Mouse (Mus musculus) 416B (cell line): ENCODE data around the gene Samd1.

Source experiments
- DNase-seq: peaks from one replicate; pipeline ENCODE4 v3.0.0; 2011; ENCODE audit warnings: low read depth

Gene Samd1

DNA sequence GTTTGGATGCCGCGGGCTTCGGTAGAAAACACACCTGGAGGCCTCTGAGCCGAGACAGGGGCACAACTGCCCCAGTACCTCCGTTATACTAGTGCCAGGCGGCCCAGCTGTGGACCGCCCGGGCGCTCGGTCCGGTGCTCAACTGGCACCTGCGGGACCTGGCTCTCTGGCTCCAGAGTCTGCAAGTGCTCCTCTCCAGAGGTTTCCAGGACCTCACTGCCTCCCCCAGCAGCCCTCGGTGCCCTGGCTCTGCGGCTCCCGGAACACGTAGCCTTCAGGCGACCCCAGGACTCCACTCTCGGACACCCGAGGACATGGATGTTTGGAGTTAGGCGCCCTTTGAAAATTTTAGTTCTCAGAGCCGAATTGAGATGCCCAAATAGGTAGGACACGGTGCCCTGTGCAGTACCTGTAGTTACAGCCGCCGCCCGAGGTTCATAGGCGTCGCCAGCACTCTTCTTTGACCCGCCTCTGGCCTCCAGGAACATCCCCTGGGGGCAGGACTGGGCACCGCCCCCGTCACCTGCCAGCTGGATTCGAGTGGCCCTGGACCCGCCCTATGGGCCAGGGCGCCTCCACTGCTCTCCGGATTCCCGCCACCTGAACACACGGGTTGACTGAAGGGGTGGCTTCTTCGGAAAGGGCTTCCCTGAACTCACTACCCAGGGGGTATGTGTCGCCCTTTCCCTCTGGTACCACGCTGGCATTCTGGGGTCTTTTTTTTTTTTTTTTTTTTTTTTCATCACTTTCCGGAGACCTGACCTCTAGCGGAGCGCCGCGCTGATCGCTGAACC is 14.4 kb downstream of the Samd1 start, which contains the start of gene 2210011C24Rik:
Gene 2210011C24Rik (minus strand): TSS at position 467 of the 794 bp plus-strand sequence.
- no peak for DNase-seq

DNA sequence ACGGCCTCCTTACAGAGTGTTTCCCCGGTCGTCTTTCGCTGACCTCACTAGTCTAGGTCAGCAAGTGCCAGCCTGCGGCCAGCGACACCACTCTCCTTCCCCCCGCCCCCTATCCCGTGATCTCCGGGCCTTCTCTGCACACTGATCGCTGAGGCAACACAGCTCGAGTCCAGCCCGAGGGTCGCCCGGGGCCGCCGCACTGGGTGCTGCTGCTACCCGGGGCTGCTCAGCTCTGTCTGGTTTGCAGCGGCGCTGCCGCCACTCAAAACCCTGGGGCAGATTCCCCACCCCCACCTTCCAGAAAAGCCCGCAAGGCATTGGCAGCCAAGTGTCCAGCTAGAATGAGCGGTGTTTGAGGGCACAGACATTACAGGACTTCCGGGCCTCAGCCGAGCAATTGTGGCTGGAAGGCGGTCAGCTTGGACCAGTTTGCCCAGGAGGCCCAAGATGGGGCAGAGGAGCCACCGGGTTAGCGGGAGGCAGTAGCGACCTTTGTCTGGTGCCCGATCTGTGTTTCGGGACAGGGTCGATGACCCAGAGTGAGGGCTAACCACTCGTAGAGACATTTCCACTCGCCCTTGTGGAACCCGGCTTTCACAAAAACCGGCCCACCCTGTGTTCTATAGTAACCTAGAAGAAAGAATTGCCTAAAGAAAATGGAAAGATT is 15.2 kb downstream of the Samd1 start:
- no peak for DNase-seq

DNA sequence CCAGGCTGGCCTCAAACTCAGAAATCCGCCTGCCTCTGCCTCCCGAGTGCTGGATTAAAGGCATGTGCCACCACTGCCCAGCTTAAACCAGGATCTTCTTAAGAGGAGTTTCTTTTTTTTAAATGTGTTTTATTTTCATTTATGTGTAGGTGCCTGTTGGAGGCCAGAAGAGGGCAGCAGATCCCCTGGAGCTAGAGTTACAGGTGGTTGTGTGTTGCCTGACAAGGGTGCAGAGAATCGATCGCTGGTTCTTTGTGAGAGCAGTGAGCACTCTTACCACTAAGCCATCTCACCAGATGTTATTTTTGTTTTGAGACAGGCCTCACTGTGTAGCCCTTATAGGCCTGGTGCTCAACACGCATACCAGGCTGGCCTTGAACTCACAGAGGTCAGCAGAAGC is 18.4 kb downstream of the Samd1 start:
- DNase-seq = no peak

DNA sequence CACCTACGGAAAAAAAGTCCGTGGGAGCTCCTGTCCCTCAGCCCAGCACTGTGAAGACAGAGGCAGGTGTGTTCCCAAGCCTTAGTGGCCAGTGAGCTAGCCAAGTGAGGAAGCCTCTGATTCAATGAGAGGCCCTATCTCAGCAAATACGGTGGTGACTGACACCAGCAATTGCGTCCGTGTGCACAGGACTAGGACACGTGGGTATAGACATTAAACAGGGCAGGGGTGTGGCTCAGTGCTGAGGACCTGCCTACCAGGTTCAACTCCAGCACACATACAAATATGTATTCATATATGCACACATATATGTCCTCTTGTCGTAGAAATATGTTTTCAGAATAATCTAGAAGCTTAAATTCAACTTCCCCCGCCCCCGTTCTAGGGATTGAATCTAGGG is 22.3 kb downstream of the Samd1 start:
- no peak for DNase-seq

DNA sequence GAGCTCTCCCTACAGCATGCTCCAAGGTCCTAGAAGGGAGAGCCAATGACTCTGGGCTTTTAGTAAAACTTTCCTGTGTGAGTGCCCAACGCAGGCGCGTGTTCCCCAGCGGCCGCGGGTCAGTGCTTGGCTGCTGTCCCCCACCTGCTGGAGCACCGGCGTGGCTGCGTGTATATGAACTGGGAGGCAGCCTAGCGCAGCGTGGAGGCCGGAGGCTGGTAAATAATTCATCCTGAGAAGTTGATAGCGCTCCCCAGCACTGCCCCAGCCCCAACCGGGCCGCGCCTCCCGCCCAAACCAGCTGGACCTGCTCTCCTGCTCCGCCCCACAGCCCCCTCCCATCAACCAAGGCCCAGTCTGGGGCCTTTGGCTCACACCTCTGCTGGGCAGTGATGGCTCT is 23.6 kb downstream of the Samd1 start, which contains the start of gene Palm3:
Gene Palm3 (plus strand): TSS at position 376 of the 400 bp plus-strand sequence.
- DNase-seq = no peak

DNA sequence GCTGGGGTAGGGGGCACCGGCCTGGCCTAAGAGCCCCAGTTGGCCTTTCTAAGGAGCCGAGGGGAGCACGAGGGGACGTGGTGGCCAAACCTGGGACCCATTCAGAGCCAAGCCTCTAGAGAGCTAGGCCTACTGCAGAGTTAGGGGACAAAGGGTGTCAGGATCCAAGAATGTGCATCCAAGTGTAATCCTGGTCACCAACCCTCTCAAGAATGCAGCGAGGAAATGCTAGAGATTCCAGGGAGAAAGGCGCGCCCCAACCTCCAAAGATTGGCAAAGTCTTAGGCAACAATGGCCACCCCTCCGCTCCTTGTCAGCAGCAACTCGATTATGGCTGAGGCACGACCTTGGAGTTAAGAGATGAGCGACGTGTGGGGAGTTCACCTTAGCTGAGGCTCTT is 24.1 kb downstream of the Samd1 start:
- DNase-seq = no peak

DNA sequence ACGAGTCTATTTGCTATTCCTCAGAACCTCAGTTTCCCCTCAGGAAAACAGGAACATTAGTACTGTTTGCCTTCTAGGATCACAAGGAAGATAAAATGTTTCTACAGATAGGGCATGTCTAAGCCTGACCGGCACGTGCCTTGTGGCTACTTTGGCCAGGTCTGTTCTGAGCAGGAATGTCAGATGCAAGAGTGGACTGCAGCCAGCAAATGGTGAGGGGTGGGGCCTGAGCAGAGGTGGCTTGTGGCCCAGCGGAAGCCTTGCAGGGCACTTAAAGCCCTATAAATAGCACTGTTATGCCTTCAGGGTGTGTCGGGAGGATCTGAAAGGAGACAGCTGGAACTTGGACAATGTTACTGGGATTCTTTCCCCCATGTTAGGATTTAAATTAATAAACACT is 25.6 kb downstream of the Samd1 start:
- DNase-seq = peak; percentile 48

DNA sequence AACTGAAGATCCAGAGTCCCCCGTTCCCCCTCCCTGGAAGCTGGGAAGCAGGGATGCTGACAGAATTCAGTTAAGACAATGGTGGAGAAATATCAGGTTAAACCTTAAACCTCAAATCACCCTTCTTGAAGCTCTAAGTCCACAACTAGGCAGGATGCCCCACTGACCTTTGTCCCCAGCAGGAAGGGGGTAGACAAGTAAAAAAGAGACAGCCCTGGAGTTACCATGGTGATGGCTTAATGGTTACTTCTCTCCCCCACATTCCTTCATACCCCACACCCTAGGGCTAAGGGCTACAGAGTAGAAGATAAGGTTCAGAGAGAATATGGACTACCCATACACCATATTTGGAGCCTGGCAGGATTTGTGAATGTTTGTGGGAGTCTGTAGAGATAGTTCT is 26.2 kb downstream of the Samd1 start:
- DNase-seq = no peak

DNA sequence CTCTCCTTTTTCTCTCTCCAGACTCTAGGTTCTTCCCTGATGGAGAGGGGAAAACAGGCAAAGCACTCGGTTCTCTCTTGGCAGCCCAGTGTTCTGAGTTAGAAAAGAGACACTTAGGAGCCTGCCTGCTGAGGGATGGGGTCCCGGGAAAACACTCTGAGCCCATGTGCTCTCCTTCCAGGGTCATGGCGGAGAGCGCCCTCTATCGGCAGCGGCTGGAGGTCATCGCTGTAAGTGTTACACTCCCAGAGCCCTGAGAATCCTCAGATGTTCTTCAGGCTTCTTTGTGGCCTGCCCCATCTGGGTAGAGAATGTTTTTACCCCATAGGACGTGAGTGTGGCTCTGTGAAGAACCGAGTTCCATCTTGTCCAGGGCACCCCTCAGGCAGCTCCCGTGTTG is 26.7 kb downstream of the Samd1 start:
- peak; percentile 55 for DNase-seq

DNA sequence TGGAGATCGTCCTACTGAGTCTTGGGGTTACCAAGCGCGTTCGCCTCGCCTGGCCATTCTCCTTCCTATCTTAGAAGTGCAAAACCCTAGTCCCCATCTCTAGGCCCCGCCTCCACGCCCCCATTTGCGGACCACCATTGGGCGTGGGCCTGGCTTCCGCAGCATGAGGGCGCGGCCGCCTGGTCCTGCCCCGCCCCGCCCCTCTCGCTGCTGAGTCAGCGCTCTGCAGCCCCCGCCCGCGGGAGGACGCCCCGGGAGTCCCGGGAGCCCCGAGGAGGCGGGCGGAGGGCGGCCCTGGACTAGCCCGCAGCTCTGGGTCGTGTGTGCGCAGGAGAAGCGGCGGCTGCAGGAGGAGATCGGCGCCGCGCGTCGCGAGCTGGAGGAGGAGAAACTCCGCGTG is 28.4 kb downstream of the Samd1 start:
- no peak for DNase-seq

DNA sequence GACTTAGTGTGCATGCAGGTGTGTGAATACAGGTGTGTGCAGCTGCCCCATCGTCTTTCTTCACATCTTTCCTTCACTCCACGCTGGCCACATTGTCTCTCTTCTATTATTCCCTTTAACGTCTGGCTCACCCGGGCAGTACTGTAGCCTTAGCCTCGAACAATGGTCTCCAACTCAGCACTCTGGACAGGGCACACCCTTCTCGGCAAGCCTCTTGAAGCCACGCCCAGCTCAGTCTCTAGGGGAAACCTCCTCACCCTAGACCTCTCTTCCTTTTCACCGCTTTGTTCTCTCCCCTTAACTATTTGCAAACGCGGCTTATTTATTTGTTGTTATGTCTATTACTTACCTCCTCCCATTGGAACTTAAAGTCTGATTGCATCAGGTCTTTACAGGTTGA is 30.0 kb downstream of the Samd1 start:
- no peak for DNase-seq

DNA sequence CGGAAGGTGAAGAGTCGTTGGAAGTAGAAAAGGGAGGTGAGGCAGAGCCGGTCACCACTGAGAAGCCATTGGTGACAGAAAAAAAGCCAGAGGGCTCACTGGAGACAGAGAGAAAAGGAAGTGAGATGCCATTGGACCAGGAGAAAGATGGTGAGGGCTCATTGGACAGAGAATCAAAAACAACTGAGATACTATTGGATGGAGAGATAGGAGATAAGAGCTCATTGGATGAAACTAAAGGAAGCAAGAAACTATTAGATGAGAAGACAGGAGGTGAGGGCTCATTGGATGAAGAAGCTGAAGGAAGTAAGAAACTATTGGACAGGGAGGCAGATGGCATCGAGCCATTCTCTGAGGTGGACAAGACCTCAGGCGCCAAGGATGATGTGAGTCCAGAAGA is 31.8 kb downstream of the Samd1 start:
- DNase-seq = peak; percentile 53

DNA sequence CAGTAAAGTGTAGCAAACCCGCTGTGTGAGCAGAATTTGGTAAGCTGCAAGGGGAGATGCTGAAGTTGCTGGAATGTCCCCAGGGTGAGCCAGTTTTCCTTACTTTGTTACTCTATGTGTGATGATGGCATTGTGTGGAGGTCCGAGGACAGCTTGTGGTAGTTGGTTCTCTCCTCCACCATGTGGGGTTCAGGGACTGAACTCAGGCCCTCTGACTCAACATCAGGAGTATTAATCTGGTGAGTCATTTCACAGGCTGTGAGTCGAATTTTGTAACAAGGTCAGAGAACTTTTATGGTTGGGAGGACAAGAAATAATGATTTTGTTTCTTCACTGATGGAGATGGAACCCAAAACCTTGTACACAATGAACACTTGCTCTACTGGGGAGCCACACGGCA is 35.3 kb downstream of the Samd1 start:
- no peak for DNase-seq

DNA sequence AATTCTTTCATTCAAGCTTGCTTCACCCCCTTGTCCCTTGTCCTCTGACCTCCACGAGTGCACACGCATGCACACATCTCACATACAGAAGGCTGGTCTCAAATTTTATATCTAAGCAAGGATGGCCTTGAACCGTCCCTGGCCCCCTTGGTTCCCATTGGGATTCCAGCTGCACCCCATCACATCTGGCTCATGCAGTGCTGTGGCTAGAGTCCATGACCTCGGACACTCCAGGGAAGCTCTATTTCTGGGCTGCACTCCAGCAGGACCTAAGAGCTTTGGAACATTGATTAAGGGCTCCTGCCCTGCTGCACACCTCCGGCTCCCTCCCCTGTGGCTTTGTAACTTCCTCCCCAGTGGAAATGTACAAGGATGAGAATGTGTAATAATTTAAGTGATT is 40.5 kb downstream of the Samd1 start:
- DNase-seq = no peak

DNA sequence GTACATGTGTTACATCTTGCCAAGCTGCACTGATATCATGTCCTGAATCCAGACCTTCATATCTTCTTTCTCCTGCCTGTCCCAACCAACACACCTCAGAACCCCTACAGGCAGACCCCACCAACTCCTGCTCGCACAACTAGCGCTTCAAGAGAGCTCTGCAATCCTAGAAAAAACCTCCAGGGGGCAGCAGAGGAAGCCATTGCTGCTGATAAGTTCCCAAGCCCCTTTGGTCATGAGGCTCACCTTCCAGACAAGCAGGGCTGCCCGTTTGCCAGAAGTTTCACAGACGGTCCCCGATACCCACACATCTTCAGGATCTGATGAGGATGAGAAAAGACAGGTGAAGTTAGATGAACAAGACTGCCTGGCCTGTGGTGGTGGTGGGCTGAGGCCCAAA is 41.6 kb downstream of the Samd1 start:
- DNase-seq = peak; percentile 80

DNA sequence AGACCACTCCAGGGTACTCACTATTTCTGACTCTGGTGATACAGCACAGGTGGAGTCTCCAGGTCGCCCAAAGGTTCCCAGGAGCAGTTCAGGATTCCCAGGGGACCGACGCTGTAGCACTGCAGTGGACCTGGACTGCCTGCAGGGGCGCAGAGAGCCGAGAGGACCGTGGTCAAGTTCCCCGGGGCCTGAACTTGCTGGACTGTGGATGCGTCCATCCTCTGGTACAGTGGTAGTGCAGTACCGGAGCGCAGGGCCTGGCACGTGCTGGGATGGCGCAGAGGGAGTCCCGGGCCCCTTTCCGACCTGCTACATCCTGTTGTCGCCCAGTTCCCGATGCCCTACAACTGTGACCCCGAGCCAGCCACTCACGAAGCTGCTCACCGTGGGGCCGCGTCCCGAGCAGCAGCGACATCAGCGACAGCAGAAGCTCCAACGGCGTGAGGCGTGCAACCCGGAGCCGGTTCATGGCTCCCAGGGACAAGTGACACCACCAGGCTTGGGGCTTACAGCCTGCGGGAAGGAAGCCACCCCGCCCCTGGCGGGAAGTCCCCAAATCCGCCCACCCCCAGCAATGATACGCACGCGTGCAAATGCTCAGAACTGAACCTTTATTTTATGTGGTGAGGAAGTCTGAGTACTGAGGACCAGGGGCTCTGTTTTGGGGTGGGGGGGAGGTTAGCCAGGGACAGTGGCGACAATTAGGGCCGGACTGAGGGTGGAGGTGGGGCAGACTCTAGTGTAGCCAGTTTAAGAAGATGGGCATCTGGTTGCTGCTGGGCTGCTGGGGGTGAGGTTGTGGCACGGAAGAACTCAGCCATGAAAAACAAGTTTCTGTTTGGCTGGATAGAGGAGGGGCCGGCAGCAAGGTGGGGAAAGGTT is 44.8 kb downstream of the Samd1 start, which contains the start of gene Il27ra:
Gene Il27ra (minus strand): TSS at position 524 of the 882 bp plus-strand sequence.
- peak; percentile 58 for DNase-seq

DNA sequence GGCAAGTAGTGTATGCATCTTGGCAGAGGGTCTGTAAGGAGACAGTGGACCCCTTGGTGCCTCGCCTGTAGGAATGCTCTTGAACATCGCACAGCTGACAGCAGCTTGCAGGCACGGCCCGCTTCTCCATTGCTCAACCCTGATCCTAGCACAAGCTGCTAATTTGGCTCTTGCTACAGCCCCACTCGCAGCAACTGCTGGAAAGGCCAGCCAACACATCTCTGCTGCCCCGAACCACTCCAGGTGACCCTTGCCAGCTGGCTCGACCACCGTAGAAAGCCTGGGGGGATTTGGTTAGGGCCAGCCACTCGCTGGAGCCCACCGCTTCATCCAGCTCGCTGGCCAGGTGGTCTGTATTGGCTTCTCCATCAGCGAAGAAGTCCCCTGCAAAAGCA is 45.5 kb downstream of the Samd1 start:
- no peak for DNase-seq

DNA sequence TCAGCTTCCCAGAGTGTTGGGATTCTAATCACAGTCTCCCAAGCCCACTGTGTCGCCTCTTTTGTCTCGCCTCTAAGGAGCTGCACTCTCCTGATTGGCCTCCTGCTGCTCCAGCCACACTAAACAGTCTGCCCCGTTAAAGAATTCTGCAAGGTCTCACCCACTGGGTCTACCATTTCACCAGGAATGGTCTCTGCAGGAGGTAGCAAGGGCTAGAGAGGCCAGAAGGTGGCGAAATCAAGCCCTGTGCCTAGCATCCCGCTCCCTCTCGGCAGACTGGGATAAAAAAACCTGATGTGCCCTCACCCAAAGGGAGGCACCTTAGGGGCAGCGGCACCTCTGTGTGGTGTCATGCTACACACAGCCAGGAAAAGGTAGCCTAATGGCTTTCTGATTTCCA is 46.6 kb downstream of the Samd1 start:
- no peak for DNase-seq

DNA sequence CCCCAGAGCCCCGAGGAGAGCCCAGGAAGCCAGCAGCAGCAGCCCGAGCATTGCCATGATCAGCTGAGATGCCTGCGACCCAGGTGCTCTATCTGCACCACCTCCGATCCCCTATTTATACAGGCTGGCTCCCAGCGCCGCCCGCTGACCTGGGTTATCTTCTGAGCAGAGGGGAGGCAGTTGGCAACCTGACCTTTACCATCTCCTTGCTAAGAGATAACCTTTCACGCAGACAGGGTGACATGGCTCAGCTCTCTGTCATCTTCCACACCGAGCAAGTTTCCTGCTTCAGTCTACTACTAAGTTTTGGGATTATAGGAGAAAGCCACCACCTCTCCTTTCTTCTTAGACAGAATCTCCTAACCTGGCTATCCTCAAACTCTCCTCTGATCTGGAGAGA is 47.4 kb downstream of the Samd1 start, which contains the start of gene Rln3:
Gene Rln3 (minus strand): TSS at position 101 of the 400 bp plus-strand sequence.
- DNase-seq = no peak

DNA sequence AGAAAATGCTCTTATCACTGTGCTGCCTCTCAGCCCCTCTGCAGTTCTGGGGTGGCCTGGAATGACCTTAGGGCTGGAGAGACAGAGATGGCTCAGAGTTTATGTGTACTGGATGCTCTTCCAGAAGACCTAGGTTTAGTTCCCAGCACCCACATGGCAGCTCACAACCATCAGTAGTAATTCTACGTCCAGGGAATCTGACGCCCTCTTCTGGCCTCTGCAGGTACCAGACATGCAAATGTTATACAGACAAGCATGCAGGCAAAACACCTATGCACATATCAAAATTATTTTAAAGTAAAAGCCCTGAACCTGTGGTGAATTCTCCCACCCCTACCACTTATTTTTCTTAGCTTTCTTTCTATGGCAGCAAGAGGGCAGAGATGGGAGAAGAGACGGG is 49.0 kb downstream of the Samd1 start:
- no peak for DNase-seq

DNA sequence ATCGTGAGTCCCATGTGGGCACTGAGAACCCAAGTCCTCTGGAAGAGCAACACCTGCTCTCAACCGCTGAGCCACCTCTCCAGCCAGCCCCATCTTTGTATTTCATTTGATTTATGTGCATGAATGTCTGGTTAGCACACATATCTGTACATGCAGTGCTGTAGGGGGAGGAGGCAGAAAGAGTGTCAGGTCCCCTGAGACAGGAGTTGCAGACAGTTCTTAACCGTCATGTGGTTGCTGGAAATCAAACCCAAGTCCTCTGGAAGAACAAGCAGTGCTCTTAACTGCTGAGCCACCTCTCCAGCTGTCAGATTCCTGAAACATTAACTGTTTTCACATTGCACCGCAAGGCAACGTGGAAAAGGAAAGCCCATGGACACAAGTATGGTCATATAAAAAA is 50.7 kb downstream of the Samd1 start:
- no peak for DNase-seq
